Mouse (Mus musculus): Measurements from ENCODE around the gene Crhr2.

DNA sequence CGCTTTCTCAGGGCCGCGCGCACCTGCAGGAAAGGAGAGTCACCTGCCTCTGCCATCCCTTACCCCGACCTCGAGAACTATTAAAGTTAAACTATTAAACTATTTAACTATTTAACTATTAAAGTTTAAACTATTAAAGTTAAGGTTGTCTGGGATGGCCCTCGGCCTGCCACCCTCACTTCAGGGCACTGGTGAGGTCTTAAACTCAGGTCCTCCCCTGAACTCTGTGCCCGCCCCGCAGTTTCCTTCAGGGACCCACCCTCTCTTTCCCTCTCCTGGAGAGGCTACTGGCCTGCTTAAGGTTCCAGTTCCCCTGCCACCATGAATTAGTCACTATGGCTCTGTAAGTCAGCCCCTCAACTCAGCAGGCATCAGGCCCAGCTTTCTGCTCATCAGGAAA lies 41.4 kb downstream of the Crhr2 start:
- TF ChIP-seq POLR2A (IDR thresholded peaks at IDR 0.05; ENCODE audit: control insufficient read depth, low read depth, low read length) (no peak), CTCF (IDR thresholded peaks at IDR 0.05; ENCODE audit: control insufficient read depth, insufficient read depth, insufficient replicate concordance, low read depth, low read length) (no peak)

Data from testis, adult 2 months (tissue).